Mouse (Mus musculus) CH12F3 (cell line): ENCODE data around the gene Hoxa7.

Experiments
- in situ Hi-C: fragments of 300-500 bp; cut with MboI; formaldehyde crosslinking; loops from 2 replicates; pipeline ENCODE4 v1.14.3; 2020; ENCODE audit warnings: low sequenced_read_pairs

Hoxa7 gene

GRCm38 (mm10) chr6:52182793-52183192 lies 38.9 kb downstream of the Hoxa7 start:
- in situ Hi-C loops = no loop called here

- in situ Hi-C loops = no loop called here
Measured at GRCm38 (mm10) chr6:52182030-52182429, 39.6 kb downstream of the Hoxa7 start.

GRCm38 (mm10) chr6:52180726-52181125 lies 40.9 kb downstream of the Hoxa7 start:
- in situ Hi-C loops = no loop called here

GRCm38 (mm10) chr6:52180213-52180710 lies 41.4 kb downstream of the Hoxa7 start:
- in situ Hi-C loops = no loop called here

- in situ Hi-C loops = no loop called here
Measured at GRCm38 (mm10) chr6:52179690-52180089, 42.0 kb downstream of the Hoxa7 start.

- in situ Hi-C loops = no loop called here
Measured at GRCm38 (mm10) chr6:52178918-52179665, 42.6 kb downstream of the Hoxa7 start.

- in situ Hi-C loops = no loop called here
Measured at GRCm38 (mm10) chr6:52177806-52178205, 43.8 kb downstream of the Hoxa7 start.

GRCm38 (mm10) chr6:52177061-52177735 lies 44.5 kb downstream of the Hoxa7 start, which contains the start of gene 5730596B20Rik:
Gene 5730596B20Rik (plus strand): TSS chr6:52177498.
- in situ Hi-C loops = no loop called here

GRCm38 (mm10) chr6:52176391-52176790 lies 45.3 kb downstream of the Hoxa7 start:
- in situ Hi-C loops = no loop called here

GRCm38 (mm10) chr6:52175864-52176263 lies 45.8 kb downstream of the Hoxa7 start:
- in situ Hi-C loops = no loop called here

GRCm38 (mm10) chr6:52174968-52175751 lies 46.5 kb downstream of the Hoxa7 start:
- in situ Hi-C loops = no loop called here

GRCm38 (mm10) chr6:52173648-52174047 lies 48.0 kb downstream of the Hoxa7 start:
- in situ Hi-C loops = no loop called here

GRCm38 (mm10) chr6:52172501-52172900 lies 49.2 kb downstream of the Hoxa7 start:
- in situ Hi-C loops = no loop called here

GRCm38 (mm10) chr6:52171938-52172337 lies 49.7 kb downstream of the Hoxa7 start:
- in situ Hi-C loops = no loop called here

- in situ Hi-C loops = no loop called here
Measured at GRCm38 (mm10) chr6:52171331-52171730, 50.3 kb downstream of the Hoxa7 start.

- in situ Hi-C loops = no loop called here
Measured at GRCm38 (mm10) chr6:52170898-52171223, 50.8 kb downstream of the Hoxa7 start.

GRCm38 (mm10) chr6:52170166-52170897 lies 51.3 kb downstream of the Hoxa7 start:
- in situ Hi-C loops = no loop called here

GRCm38 (mm10) chr6:52169499-52170165 lies 52.0 kb downstream of the Hoxa7 start:
- in situ Hi-C loops = no loop called here

- in situ Hi-C loops = no loop called here
Measured at GRCm38 (mm10) chr6:52168191-52169055, 53.2 kb downstream of the Hoxa7 start.
